Mouse (Mus musculus) heart, embryonic 16.5 days (tissue): Measurements from ENCODE around the gene Cyp1b1. TPM values are rescaled to one million over a fixed set of nuclear protein-coding genes. Genes with fewer than 3 reads are reported as not detected.

ENCODE experiments used
- ATAC-seq: fragments of 200-750 bp; cut with Nextera tagmentation; replicated peaks from 2 replicates; pipeline ENCODE4 v1.8.0; 2017; ENCODE audit warnings: moderate number of reproducible peaks; ENCODE audit not compliant: insufficient read depth, low FRiP score; ENCODE audit errors: extremely low read depth
- H3K27ac ChIP-seq: fragments of 300-500 bp; sonication (generic); 2 replicates; pipeline ENCODE4 v1.5.1; 2014; ENCODE audit warnings: mild to moderate bottlenecking, low read length, control low read depth, moderate library complexity
- H3K27me3 ChIP-seq: fragments of 300-500 bp; sonication (generic); 2 replicates; pipeline ENCODE4 v1.6.1; 2014; ENCODE audit warnings: low read length, mixed read lengths; ENCODE audit not compliant: control insufficient read depth, insufficient read depth
- H3K36me3 ChIP-seq: fragments of 300-500 bp; sonication (generic); 2 replicates; pipeline ENCODE4 v1.6.1; 2014; ENCODE audit not compliant: control insufficient read depth, insufficient read depth
- H3K4me1 ChIP-seq: fragments of 300-500 bp; sonication (generic); 2 replicates; pipeline ENCODE4 v1.6.1; 2014; ENCODE audit warnings: low read length, mixed read lengths; ENCODE audit not compliant: control insufficient read depth, insufficient read depth
- H3K4me2 ChIP-seq: fragments of 300-500 bp; sonication (generic); 2 replicates; pipeline ENCODE4 v1.6.1; 2014; ENCODE audit warnings: low read depth, mild to moderate bottlenecking, control low read depth, low read length
- H3K4me3 ChIP-seq: fragments of 300-500 bp; sonication (generic); 2 replicates; pipeline ENCODE4 v1.5.1; 2014; ENCODE audit warnings: mild to moderate bottlenecking, control low read depth, low read length
- H3K9ac ChIP-seq: fragments of 300-500 bp; sonication (generic); 2 replicates; pipeline ENCODE4 v1.6.1; 2014; ENCODE audit warnings: low read length, control low read depth
- H3K9me3 ChIP-seq: fragments of 300-500 bp; sonication (generic); replicated peaks from 2 replicates; pipeline ENCODE4 v1.6.1; 2016; ENCODE audit warnings: low read length; ENCODE audit not compliant: control insufficient read depth
- whole genome bisulfite sequencing: fragments of 180-500 bp; shearing (Covaris S2); extraction: QIAGEN DNeasy Blood & Tissue Kit; methylation state at CpG from one replicate; pipeline ENCODE4 v1.1.7; 2014; 5-methylcytosine and 5-hydroxymethylcytosine counted together
- polyA plus RNA-seq: library from polyadenylated mRNA; unstranded; fragments of >200 nt; fragmentation: Nextera tagmentation; extraction: Ambion mirVana; gene quantifications from 2 replicates; pipeline ENCODE4 v1.2.1, GENCODE M21; 2015

Cyp1b1 gene
- polyA plus RNA-seq, 1 experiment from 2014 or later = 2.0 TPM

GRCm38 (mm10) chr17:79663393-79664105 is 51.3 kb downstream of the Cyp1b1 start:
- no peaks in the 10 kb centered on the region; the same call in 1 of the 2 replicates for H3K4me1 ChIP-seq
- ATAC-seq = no peak
- H3K4me2 ChIP-seq = no peak overlapping the region
- no peak overlapping the region for H3K9ac ChIP-seq
- no peaks in the 10 kb centered on the region for H3K36me3 ChIP-seq
- no peaks in the 10 kb centered on the region for H3K27me3 ChIP-seq
- no peak overlapping the region for H3K27ac ChIP-seq
- H3K4me3 ChIP-seq = no peak overlapping the region
- 25% methylated on average over 3 of the region's 3 CpGs for WGBS
- H3K9me3 ChIP-seq = no peaks in the 10 kb centered on the region

- Histone ChIP-seq H3K27ac (no peak overlapping the region), H3K27me3 (no peaks in the 10 kb centered on the region), H3K9ac (no peak overlapping the region), H3K9me3 (no peaks in the 10 kb centered on the region), H3K4me3 (no peak overlapping the region), H3K4me1 (no peaks in the 10 kb centered on the region; the same call in 1 of the 2 replicates), H3K36me3 (no peaks in the 10 kb centered on the region), H3K4me2 (no peak overlapping the region)
- 74% methylated on average over 9 of the region's 9 CpGs for WGBS
- 0 out of 2 replicates have a peak, but pooled peaks have one; percentile 23 for ATAC-seq
Measured at GRCm38 (mm10) chr17:79661848-79662247, 53.0 kb downstream of the Cyp1b1 start.

- H3K9ac ChIP-seq = no peak overlapping the region
- ATAC-seq = no peak
- 36% methylated on average over 7 of the region's 7 CpGs for WGBS
- no peak overlapping the region for H3K27ac ChIP-seq
- H3K4me2 ChIP-seq = no peak overlapping the region
- no peak overlapping the region for H3K4me3 ChIP-seq
- H3K36me3 ChIP-seq = no peaks in the 10 kb centered on the region
- no peaks in the 10 kb centered on the region for H3K27me3 ChIP-seq
- no peaks in the 10 kb centered on the region for H3K9me3 ChIP-seq
- H3K4me1 ChIP-seq = no peaks in the 10 kb centered on the region; the same call in 1 of the 2 replicates
Measured at GRCm38 (mm10) chr17:79661387-79661786, 53.5 kb downstream of the Cyp1b1 start.

GRCm38 (mm10) chr17:79658863-79659262 is 56.0 kb downstream of the Cyp1b1 start:
- H3K27me3 ChIP-seq = no peaks in the 10 kb centered on the region
- WGBS = 70% methylated on average over 8 of the region's 8 CpGs
- no peaks in the 10 kb centered on the region for H3K9me3 ChIP-seq
- no peak overlapping the region for H3K9ac ChIP-seq
- no peak for ATAC-seq
- H3K4me2 ChIP-seq = no peak overlapping the region
- H3K4me3 ChIP-seq = no peak overlapping the region
- no peaks in the 10 kb centered on the region; the same call in 1 of the 2 replicates for H3K4me1 ChIP-seq
- H3K27ac ChIP-seq = no peak overlapping the region
- H3K36me3 ChIP-seq = no peaks in the 10 kb centered on the region

- Histone ChIP-seq H3K9me3 (no peaks in the 10 kb centered on the region), H3K4me3 (no peak overlapping the region), H3K27ac (no peak overlapping the region), H3K36me3 (no peaks in the 10 kb centered on the region), H3K9ac (no peak overlapping the region), H3K4me2 (no peak overlapping the region), H3K4me1 (no peaks in the 10 kb centered on the region; the same call in 1 of the 2 replicates), H3K27me3 (no peaks in the 10 kb centered on the region)
- ATAC-seq = no peak
- 44% methylated on average over 3 of the region's 3 CpGs for WGBS
Measured at GRCm38 (mm10) chr17:79658452-79658851, 56.4 kb downstream of the Cyp1b1 start.

GRCm38 (mm10) chr17:79657785-79658184 is 57.1 kb downstream of the Cyp1b1 start:
- Histone ChIP-seq H3K4me1 (no peaks in the 10 kb centered on the region), H3K36me3 (no peaks in the 10 kb centered on the region), H3K27ac (no peak overlapping the region), H3K9ac (no peak overlapping the region), H3K4me3 (no peak overlapping the region), H3K9me3 (no peaks in the 10 kb centered on the region), H3K4me2 (no peak overlapping the region), H3K27me3 (no peaks in the 10 kb centered on the region)
- 37% methylated on average over 9 of the region's 9 CpGs for WGBS
- no peak for ATAC-seq

- Histone ChIP-seq H3K4me3 (no peak overlapping the region), H3K36me3 (no peaks in the 10 kb centered on the region), H3K27me3 (no peaks in the 10 kb centered on the region), H3K9me3 (no peaks in the 10 kb centered on the region), H3K9ac (no peak overlapping the region), H3K4me2 (no peak overlapping the region), H3K4me1 (no peaks in the 10 kb centered on the region), H3K27ac (no peak overlapping the region)
- WGBS = 77% methylated on average over 3 of the region's 3 CpGs
- ATAC-seq = no peak
Measured at GRCm38 (mm10) chr17:79654187-79654586, 60.7 kb downstream of the Cyp1b1 start.

- 65% methylated on average over 1 of the region's 1 CpGs for WGBS
- no peak overlapping the region for H3K27ac ChIP-seq
- H3K4me1 ChIP-seq = no peaks in the 10 kb centered on the region
- no peak for ATAC-seq
- no peaks in the 10 kb centered on the region for H3K9me3 ChIP-seq
- no peak overlapping the region for H3K9ac ChIP-seq
- no peaks in the 10 kb centered on the region for H3K27me3 ChIP-seq
- no peak overlapping the region for H3K4me2 ChIP-seq
- no peaks in the 10 kb centered on the region for H3K36me3 ChIP-seq
- H3K4me3 ChIP-seq = no peak overlapping the region
Measured at GRCm38 (mm10) chr17:79653171-79653570, 61.7 kb downstream of the Cyp1b1 start.
